Mouse (Mus musculus): ENCODE data around the gene Naa15. TPM values are rescaled to one million over a fixed set of nuclear protein-coding genes. Genes with fewer than 3 reads are reported as not detected.
"Not testable (repeated sequence)": the region's sequence is repeated elsewhere in the genome, so short reads cannot be mapped to it uniquely, and the experiment has no call there.

The Naa15 gene
- polyA plus RNA-seq, 1 experiment, result 21.1 TPM

DNA sequence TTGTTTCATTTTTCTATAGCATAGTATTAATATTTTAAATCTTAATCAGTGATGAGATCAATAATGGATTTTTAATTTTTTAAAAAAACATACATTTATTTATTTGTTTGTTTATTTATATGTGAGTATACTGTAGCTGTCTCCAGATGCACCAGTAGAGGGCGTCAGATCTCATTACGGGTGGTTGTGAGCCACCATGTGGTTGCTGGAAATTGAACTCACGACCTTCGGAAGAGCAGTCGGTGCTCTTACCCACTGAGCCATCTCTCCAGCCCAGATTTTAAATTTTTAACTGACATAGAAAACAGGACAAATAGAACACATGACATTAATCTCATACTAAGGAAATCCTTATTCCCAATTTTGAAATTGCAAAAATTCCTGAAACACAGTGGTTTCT, 19.4 kb downstream of the Naa15 start:
- DNase-seq (ENCODE audit: low spot score), result not testable (repeated sequence)

- no peak for DNase-seq (ENCODE audit: low spot score)
Measured at GRCm38 (mm10) chr3:51434871-51435595, 20.1 kb downstream of the Naa15 start.

- DNase-seq (ENCODE audit: low spot score), result no peak
Measured at GRCm38 (mm10) chr3:51468530-51468929, 53.6 kb downstream of the Naa15 start.

GRCm38 (mm10) chr3:51475706-51476105, 60.8 kb downstream of the Naa15 start:
- no peak for DNase-seq (ENCODE audit: low spot score)

GRCm38 (mm10) chr3:51479893-51480292, 64.9 kb downstream of the Naa15 start:
- DNase-seq (ENCODE audit: low spot score), result no peak

DNA sequence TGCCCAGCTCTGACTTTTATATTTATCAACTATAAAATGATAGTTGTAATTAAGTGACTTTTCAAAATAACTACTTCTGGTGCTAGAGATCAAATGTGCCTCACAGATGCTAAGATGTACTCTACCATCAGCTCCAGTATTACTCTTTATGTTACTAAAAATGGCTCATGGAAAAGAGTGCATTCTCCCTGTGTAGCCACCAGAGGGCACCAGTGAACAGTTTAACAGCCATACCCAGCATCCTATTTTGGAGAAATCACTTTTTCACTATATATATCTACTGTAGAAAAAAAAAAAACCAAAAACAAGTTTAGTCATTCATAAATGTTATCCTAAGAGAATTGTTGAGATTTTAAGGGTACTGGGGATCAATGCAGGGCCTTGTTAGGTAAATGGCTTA, 66.1 kb downstream of the Naa15 start:
- DNase-seq (ENCODE audit: low spot score), result no peak

DNA sequence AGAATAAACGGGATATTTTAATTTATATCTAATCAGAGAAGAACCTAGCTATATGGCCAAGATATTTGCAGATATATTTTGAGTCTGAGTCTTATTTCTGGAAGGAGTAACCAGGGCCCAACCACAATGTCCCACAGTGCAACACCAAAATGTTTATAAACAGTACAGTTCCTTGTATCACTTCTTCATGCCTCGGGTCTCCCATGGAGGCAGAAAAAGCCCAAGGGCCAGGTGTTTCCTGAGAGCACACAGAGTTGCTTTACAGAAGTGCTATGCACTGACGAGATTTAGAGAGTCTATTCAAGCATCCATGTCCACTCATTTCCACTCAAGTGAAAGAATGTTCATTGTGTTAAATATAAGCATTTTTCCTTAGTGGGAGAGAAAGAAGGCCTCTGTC, 66.9 kb downstream of the Naa15 start:
- no peak for DNase-seq (ENCODE audit: low spot score)

GRCm38 (mm10) chr3:51482781-51483180, 67.8 kb downstream of the Naa15 start:
- no peak for DNase-seq (ENCODE audit: low spot score)

GRCm38 (mm10) chr3:51483741-51484359, 68.9 kb downstream of the Naa15 start, which contains the start of gene Rab33b:
Rab33b (plus strand) TSS chr3:51483920.
- DNase-seq (ENCODE audit: low spot score), result peak; percentile 97

DNA sequence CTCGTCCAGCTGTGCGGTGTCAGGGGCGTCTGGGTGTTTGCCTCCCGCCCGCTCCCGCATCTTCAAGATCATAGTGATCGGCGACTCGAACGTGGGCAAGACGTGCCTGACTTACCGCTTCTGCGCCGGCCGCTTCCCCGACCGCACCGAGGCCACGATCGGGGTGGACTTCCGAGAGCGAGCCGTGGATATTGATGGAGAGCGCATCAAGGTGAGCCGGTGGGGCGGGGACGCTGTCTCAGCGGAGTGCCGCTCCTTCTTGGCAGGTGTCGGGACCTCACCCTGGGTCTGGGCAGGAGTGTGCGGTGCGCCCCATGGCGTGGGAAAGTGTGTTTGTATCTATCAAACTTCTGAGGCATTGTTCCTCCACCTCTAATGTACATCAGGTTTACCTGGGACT, 69.4 kb downstream of the Naa15 start:
- no peak for DNase-seq (ENCODE audit: low spot score)

DNA sequence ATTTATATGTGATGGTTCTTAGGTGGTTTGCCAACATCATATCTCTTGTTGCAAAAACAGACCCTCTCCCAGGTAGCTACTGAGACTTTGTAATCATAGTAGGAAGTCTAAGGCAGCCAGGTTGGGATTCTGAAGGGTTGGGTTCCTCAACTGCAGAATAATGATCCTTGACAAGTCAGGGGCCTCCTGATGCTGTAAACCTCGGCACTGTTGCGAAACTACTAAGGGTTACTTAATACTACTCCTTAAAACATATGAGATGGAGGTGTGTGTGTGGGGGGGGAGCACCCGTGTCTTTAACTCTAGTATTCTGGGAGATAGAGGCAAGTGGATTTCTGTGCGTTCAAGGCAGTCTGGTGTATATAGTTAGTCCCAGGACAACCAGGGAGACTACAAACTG, 70.4 kb downstream of the Naa15 start:
- no peak for DNase-seq (ENCODE audit: low spot score)

DNA sequence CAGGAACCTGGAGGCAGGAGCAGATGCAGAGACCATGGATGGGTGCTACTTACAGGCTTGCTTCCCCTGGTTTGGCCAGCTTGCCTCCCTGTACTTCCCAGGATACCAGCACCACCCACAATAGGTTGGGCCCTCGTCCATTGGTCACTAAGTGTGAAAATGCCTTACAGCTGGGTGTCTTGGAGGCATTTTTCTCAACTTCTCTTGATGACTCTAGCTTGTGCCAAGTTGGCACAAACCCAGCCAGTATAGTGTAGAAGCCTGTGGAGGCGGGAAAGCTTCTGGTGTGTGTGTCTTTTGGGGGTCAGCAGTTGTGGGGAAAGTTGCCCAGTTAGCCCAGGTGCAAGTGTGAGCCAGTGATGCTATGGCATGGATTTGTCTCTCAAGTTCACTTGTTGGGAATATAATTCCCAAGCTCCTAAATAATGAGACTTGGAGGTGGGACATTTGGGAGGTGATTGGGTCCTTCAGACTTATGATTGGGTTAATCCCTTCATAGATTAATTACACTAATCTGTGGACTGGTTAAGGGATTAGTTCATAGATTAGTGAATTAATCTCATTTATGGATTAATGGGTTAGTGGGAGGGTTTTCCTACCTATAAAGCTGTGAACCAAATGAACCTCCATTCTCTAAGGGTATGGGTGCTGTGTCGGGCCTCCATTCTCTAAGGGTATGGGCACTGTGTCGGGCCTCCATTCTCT, 71.7 kb downstream of the Naa15 start:
- DNase-seq (ENCODE audit: low spot score), result no peak

GRCm38 (mm10) chr3:51490088-51490753, 75.3 kb downstream of the Naa15 start:
- DNase-seq (ENCODE audit: low spot score), result no peak

DNA sequence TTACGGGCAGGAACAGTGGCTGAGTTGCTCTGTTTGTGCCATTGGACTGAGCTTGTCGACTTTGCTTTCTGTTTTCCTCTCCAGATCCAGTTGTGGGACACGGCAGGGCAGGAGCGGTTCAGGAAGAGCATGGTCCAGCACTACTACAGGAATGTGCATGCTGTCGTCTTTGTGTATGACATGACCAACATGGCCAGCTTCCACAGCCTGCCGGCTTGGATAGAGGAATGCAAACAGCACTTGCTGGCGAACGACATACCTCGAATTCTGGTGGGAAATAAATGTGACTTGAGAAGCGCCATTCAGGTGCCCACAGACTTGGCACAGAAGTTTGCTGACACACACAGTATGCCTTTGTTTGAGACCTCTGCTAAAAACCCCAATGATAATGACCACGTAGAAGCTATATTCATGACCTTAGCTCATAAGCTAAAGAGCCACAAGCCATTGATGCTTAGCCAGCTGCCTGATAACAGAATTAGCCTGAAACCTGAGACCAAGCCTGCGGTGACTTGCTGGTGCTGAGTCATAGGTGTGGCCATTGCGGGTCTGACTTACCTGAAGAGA, 78.4 kb downstream of the Naa15 start:
- DNase-seq (ENCODE audit: low spot score), result no peak

DNA sequence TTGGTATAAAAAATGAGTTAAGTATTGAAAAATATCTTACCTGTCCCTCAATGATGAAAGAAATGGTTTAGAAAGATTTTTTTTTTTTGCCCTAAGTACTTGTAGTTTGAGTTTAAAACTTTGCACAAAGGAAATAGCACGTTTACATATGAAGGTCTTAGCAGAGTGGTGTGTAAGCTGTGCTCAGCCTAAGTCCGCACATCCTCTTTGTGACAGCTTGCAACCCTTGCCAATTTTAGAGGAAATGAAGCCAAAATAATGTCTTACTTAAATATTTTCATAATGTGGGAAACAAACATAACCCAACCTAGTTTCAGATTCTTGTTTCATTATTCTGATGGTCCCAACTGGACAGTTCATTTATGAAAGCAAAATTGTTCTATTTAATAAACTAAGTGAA, 79.5 kb downstream of the Naa15 start:
- DNase-seq (ENCODE audit: low spot score), result no peak

DNA sequence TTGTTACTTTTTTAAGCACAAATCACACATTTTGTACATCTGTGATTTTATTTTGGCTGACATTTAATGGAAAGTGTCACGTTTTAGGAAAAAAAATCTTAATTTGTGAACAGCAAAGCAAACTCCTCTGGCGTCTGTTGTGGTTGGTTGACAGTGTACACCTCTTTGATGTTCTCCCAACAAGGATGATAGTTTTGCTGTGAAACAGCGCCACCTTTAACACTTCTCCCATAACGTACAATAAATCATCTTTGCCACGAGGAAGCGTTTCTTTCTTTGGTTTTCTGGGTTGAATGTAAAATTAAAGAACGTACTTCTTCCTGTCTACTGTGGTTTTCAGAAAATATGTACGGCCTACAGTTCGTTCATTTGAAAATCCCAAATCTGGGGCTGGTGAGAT, 80.7 kb downstream of the Naa15 start:
- no peak for DNase-seq (ENCODE audit: low spot score)

DNA sequence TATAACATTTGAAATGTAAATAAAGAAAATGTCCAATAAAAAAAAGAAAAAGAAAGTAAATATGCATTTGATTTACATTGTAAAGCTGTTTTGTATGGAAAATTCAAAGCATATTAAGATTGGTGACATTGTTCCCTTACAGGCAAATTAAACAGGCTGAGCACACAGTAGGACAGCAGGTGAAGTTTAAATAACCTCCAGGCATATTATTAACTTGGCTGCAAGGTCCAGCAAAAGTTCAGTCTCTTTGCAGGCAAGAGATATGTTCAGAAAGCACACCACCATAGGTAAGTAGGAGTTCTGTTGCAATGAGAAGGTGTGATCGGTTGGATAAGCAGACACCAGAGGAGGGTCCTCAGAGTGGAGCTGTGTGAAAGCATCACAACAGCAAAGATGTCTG, 83.0 kb downstream of the Naa15 start:
- DNase-seq (ENCODE audit: low spot score), result no peak

DNA sequence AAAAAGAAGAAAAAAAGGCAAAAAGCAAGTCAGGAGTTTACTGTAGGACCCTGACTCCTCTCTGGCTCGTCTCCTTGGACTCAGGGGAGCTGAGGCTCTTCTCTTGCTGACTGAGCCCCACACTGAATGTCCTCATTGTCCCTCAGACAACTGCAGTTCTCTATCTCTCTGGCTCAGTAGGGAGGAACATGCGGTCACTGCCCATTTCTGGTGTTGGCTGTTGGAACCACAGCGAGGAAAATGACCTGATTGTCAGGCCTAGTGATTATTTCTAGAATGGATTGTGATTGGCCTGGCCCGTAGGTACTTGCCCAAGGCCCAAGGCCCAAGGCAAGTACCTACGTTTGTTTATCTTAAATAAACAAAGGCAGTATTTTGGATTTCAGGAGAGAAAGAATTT, 83.7 kb downstream of the Naa15 start:
- DNase-seq (ENCODE audit: low spot score), result no peak

GRCm38 (mm10) chr3:51499876-51500275, 84.9 kb downstream of the Naa15 start:
- no peak for DNase-seq (ENCODE audit: low spot score)

GRCm38 (mm10) chr3:51504385-51504952, 89.5 kb downstream of the Naa15 start:
- no peak for DNase-seq (ENCODE audit: low spot score)

DNA sequence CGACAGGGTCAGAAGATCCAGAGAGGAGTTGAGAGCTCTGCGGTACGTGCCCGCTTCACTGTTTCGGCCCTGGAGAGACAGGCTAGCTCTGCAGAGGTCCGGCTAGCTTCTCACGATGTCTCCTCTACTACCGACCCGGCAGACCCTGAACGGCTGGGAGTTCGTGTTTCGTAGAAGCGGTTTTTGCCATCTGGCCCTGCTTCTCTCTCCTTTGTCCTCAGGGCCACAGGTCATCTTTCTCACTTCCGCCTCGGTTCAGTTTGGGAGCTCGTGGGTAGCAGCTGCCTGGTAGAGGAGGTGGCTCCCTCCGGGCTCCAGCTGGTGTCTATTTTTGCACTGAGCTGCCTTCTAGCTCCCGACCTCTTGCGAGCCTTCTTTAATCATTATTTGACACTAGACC, 90.5 kb downstream of the Naa15 start:
- DNase-seq (ENCODE audit: low spot score), result no peak

DNA sequence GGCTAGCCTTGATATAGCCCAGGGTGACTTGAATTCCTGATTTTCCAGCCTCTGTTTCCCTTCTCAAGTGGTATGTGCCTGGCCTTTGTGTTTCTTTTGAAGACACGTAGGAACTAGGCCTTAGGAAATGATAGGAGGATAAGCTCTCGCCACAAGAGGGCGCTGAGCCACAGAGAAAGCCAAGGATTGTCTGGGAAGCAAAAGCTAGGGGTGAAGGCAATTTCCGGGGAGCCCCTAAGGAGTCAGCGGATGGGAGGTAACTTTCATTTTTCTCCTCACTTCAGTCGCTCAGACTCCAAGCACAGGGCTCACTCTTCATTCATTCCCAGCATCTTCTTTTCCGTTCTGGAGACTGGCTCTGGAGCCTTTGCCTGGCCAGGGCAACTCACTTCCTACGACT, 96.0 kb downstream of the Naa15 start:
- peak; percentile 58 for DNase-seq (ENCODE audit: low spot score)
